Mouse (Mus musculus): ENCODE results near the gene Mms19. TPM values are rescaled to one million over a fixed set of nuclear protein-coding genes. Genes with fewer than 3 reads are reported as not detected.

The Mms19 gene
- total and polyA plus RNA-seq, 2 experiments from 2014 or later: 26.1 to 45.7 TPM

DNA sequence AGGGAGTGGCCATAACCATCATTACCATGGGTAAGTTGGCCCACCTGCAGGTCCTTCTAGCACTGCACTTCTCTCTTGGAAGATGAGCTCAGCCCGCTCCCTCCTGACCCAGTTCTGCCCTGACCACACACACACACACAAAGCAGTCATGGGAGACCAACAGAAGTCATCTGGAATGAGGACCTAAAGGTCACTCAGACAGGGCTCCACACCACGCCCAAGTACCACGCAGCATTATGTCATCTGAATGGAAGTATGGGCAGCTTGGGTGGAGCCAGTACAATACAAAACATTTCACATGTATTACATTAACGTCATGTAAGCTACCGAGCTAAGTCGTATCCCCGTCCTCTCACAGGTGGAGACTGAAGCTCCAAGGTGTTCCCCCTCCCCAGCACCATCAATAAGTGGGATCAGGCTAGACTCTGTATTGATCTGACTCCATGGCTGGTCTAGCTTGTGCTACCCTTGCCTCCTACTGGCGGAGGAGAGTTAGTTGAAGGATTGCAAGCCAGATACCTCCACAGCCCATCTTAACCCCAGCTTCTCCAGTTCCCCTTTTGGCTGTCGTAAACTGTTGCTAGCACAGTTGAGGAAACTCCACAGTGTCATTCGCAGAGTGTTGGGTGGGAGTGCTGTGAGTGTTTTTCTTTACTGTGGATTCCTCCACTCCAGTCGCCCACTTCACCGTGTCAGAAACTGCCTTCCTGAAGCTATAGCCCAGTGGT lies 20.5 kb upstream of the Mms19 start:
- no peak overlapping the region for H3K4me3 ChIP-seq (ENCODE audit: low read depth, low read length)

DNA sequence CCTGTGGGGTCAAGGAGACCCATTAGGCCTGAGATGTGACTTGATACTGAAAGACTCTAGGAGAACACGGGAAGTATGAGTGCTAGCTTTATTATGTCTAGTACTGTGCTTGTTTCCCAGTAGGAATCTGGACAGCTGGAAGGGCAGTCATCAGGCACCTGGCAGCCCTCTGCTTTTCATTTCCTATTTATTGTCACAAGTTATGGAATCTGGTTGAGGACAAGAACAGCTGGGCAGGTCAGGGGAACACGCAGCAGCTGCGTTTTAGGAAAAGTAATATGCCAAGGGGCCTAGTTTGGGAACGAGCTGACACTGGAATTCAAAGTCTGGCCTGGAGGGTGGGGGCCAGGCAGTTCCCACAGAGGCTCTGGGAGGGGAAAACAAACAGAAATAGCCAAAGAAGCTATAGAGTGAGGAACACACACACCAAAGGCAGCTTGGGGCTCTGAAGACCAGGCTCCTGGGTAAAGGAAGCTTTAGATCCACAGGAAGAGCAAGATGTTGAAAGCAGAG lies 19.5 kb upstream of the Mms19 start:
- 67% methylated on average over 4 of the region's 4 CpGs for WGBS
- DNase-seq (ENCODE audit: low spot score) (no peak), ATAC-seq (ENCODE audit: low FRiP score) (no peak)
- Histone ChIP-seq H3K4me3 (ENCODE audit: low read depth, low read length) (no peak overlapping the region), H3K4me1 (ENCODE audit: insufficient read depth, low read length) (no peaks in the 10 kb centered on the region), H3K27ac (ENCODE audit: low read depth, low read length) (no peak overlapping the region; the same call in 1 of the 2 replicates), H3K36me3 (ENCODE audit: insufficient read depth, low read length) (no peaks in the 10 kb centered on the region), H3K9ac (replicated peaks; ENCODE audit: low read length, poor library complexity, severe bottlenecking) (no peak overlapping the region), H3K9me3 (ENCODE audit: low read length) (no peaks in the 10 kb centered on the region), H3K27me3 (ENCODE audit: insufficient read depth, low read length) (no peaks in the 10 kb centered on the region), H3K4me2 (ENCODE audit: low read depth, low read length, poor library complexity, severe bottlenecking) (no peak overlapping the region)
- TF ChIP-seq CTCF (IDR thresholded peaks at IDR 0.05): no peak

More for the DNA sequence above, 20.5 kb upstream of the Mms19 start:
- ATAC-seq (ENCODE audit: low FRiP score): no peak
- Histone ChIP-seq H3K9me3 (ENCODE audit: low read length) (no peaks in the 10 kb centered on the region), H3K27ac (ENCODE audit: low read depth, low read length) (no peak overlapping the region), H3K9ac (replicated peaks; ENCODE audit: low read length, poor library complexity, severe bottlenecking) (no peak overlapping the region), H3K36me3 (ENCODE audit: insufficient read depth, low read length) (no peaks in the 10 kb centered on the region), H3K4me2 (ENCODE audit: low read depth, low read length, poor library complexity, severe bottlenecking) (no peak overlapping the region), H3K4me1 (ENCODE audit: insufficient read depth, low read length) (no peaks in the 10 kb centered on the region), H3K27me3 (ENCODE audit: insufficient read depth, low read length) (no peaks in the 10 kb centered on the region)
- no peak for TF ChIP-seq CTCF (IDR thresholded peaks at IDR 0.05)
- 93% methylated on average over 12 of the region's 12 CpGs for WGBS
- DNase-seq (ENCODE audit: low spot score): no peak

DNA sequence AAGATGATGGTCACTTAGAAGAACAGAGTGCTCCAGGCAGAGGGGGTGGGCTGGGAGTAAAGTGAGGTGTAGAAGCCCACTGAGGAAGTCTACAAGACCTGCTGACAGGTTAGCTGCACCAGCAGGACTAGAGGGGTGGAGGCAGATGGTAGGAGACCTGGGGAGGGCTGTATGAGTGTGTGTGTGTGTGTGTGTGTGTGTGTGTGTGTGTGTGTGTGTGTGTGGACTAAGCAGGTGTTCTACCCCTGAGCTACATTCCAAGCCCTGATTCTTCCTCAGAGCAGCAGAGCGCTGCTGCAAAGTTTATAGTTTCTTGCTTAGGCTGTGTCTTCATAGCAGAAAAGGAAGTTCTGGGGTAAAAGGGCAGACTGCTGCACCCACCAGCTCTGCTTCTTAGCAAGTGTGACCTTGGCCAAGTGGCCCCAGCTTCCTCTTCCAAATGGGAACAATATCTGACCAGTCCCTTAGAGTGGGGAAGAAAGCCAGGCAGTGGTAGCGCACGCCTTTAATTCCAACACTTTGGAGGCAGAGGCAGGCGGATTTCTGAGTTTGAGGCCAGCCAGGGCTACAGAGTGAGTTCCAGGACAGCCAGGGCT lies 18.8 kb upstream of the Mms19 start:
- 92% methylated on average over 4 of the region's 4 CpGs for WGBS
- ATAC-seq (ENCODE audit: low FRiP score) (no peak), DNase-seq (ENCODE audit: low spot score) (no peak)
- Histone ChIP-seq H3K4me2 (ENCODE audit: low read depth, low read length, poor library complexity, severe bottlenecking) (no peak overlapping the region), H3K9ac (replicated peaks; ENCODE audit: low read length, poor library complexity, severe bottlenecking) (no peak overlapping the region), H3K4me1 (ENCODE audit: insufficient read depth, low read length) (no peaks in the 10 kb centered on the region), H3K9me3 (ENCODE audit: low read length) (no peaks in the 10 kb centered on the region), H3K27me3 (ENCODE audit: insufficient read depth, low read length) (no peaks in the 10 kb centered on the region), H3K36me3 (ENCODE audit: insufficient read depth, low read length) (no peaks in the 10 kb centered on the region), H3K4me3 (ENCODE audit: low read depth, low read length) (no peak overlapping the region), H3K27ac (ENCODE audit: low read depth, low read length) (no peak overlapping the region)
- no peak for TF ChIP-seq CTCF (IDR thresholded peaks at IDR 0.05)

DNA sequence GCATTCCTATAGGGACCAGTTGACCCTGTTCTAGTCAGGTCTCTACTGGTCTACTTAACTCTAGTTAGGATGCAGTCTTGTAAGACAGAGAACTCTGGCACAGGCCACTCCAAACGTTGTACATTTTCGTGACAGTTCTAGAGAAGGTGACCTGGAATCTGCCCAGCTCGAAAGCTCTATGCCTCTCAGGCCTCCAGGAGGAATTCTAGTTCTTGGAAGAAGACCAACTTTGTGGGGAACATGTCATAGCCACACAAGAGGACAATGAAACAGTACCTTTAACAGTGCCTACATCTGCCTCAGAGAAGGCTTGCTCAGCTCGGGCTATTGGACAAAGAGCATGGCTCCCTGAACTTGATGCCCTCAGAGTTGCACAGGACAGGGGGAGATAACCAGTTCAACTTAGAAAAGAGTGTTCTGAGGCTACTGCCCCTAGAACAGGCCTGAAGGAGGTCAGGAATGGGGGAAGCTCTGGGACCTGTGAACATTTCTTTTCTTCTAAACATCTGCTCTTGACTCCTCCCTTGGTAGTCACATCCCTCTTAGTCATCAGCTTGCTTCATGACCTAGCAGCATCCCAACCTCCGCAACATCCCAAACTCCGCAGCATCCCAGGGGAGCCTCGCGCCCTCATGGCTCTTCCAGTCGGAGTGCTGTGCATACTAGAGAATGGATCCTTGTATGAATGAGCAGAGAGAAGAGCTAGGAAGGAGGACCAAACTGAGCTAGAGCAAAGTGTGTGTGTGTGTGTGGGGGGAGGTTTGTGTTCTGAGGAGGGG lies 18.0 kb upstream of the Mms19 start:
- Histone ChIP-seq H3K4me3 (ENCODE audit: low read depth, low read length) (no peak overlapping the region), H3K9ac (replicated peaks; ENCODE audit: low read length, poor library complexity, severe bottlenecking) (no peak overlapping the region), H3K36me3 (ENCODE audit: insufficient read depth, low read length) (no peaks in the 10 kb centered on the region), H3K9me3 (ENCODE audit: low read length) (no peaks in the 10 kb centered on the region), H3K4me1 (ENCODE audit: insufficient read depth, low read length) (no peaks in the 10 kb centered on the region), H3K27ac (ENCODE audit: low read depth, low read length) (no peak overlapping the region), H3K4me2 (ENCODE audit: low read depth, low read length, poor library complexity, severe bottlenecking) (no peak overlapping the region), H3K27me3 (ENCODE audit: insufficient read depth, low read length) (no peaks in the 10 kb centered on the region)
- TF ChIP-seq CTCF (IDR thresholded peaks at IDR 0.05): no peak
- WGBS: 88% methylated on average over 9 of the region's 9 CpGs
- no peak for DNase-seq (ENCODE audit: low spot score)
- ATAC-seq (ENCODE audit: low FRiP score): no peak

DNA sequence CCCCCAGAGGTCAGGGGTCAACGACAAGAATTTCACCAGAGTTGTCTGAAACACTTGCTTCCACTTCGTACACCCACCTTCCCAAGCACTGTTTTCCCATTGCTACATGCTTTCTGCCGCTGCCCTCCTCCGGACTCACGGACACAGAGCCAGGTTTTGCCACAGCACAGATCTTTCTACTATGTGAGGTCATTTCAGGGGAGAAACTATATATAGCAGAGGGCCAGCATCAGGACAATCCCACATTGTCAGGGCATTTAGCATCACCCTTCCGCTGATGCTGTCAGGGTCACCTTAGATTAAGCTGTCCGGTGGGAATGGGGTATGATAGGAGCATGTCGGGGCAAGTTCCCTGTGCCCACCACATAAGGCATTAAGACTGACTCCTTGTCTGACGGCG lies 16.1 kb upstream of the Mms19 start:
- Histone ChIP-seq H3K27me3 (ENCODE audit: insufficient read depth, low read length) (no peaks in the 10 kb centered on the region), H3K9me3 (ENCODE audit: low read length) (no peaks in the 10 kb centered on the region), H3K36me3 (ENCODE audit: insufficient read depth, low read length) (no peaks in the 10 kb centered on the region), H3K4me3 (ENCODE audit: low read depth, low read length) (no peak overlapping the region), H3K27ac (ENCODE audit: low read depth, low read length) (no peak overlapping the region), H3K9ac (replicated peaks; ENCODE audit: low read length, poor library complexity, severe bottlenecking) (no peak overlapping the region), H3K4me1 (ENCODE audit: insufficient read depth, low read length) (no peaks in the 10 kb centered on the region), H3K4me2 (ENCODE audit: low read depth, low read length, poor library complexity, severe bottlenecking) (no peak overlapping the region)
- no peak for ATAC-seq (ENCODE audit: low FRiP score)
- no peak for DNase-seq (ENCODE audit: low spot score)
- 90% methylated on average over 10 of the region's 10 CpGs for WGBS
- no peak for TF ChIP-seq CTCF (IDR thresholded peaks at IDR 0.05)
